Mouse (Mus musculus) layer of hippocampus, adult 11-12 months (tissue): ENCODE measurements around the gene Irf2.

ENCODE experiments used
- DNase-seq: peaks from one replicate; pipeline ENCODE4 v3.0.0; 2022; ENCODE audit warnings: low spot score

Irf2 gene

DNA sequence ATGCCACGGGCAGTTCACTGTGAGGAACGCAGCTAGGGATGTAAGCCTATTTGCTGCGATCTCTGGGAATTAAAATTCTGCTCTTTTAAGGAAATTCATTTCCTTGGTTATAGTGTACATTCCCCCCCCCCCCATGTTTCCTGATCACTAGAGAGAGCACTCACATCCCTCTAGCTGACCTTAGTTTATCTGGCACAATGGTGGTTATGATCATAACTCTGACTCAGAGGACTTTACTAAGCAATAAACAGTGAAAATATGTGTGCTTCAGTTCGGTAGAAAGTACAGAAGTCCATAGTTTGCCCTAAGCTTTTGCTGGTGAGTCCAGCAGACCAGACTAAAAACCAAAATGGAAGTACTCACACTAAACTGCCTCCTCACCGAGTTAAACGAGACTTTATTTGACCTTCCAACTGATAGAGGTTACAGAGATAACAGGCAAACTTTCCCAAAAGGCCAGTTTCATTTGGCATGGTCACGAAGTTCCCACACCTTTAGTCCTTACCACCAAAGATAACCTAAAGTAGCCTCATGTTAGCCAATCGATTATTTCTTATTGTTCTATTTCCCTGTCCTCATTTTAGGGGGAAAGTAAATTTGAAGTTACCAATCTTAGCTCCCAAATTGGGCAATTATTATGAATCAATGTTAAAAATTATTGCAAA, 142.4 kb downstream of the Irf2 start:
- no peak for DNase-seq

GRCm38 (mm10) chr8:46882743-46883142, 143.2 kb downstream of the Irf2 start:
- DNase-seq = no peak

DNA sequence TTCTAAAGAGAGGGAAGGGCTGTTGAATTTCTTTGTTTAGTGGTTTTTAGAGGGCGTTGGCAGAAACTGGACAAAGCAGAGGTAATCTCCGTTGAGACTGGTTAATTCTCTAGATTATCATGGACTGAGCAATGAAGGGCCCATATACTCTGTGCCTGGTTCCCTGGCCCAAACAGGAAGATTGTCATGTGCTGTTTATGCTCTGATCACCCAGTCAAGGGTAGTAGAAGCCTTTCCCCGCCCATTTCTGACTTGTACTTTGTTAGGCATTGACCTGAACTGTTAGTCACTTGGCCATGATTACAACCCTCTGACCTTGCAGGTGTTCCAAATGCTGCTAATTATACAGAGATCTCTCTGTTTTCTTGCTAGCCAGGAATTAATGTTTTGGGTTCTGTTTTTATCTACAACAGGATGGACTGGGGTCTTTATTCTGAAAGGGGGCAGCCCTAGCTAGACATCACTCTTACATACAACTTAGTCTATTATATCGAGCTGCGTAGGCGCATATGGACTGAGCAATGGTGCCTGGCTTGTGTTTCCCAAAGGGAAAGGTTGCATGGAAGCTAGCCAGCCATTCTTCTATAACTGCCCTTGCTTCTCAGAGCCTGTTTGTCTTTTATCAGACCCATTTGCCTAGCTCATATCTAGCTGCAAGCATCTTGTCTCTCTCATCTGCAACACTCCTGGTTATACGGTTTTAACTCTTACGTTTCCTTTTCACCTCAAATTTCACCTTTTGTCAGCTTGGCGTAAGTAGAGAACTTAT, 143.9 kb downstream of the Irf2 start:
- DNase-seq = no peak

- DNase-seq = no peak
Measured at GRCm38 (mm10) chr8:46885786-46886185, 146.3 kb downstream of the Irf2 start.

DNA sequence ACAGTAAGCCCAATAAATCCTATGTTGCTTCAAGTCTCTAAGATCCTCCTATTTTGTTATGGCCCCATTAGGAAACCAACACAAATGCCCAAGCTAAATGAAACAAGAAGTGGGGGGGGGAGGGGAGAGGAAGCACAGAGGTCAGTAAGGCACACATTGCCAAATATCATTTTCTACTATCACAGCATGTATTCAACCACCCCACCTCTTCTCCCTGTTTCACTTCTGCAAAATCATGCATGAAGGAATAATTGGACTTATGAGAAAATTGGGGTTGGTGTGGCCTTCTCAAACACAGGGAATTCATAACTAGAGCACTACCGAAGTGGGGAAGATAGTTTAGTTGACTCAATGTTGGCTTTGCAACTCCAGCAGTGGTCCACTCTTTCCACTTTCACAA, 146.7 kb downstream of the Irf2 start:
- no peak for DNase-seq

GRCm38 (mm10) chr8:46887396-46887795, 147.9 kb downstream of the Irf2 start:
- no peak for DNase-seq

- DNase-seq = no peak
Measured at GRCm38 (mm10) chr8:46888575-46888974, 149.0 kb downstream of the Irf2 start.

DNA sequence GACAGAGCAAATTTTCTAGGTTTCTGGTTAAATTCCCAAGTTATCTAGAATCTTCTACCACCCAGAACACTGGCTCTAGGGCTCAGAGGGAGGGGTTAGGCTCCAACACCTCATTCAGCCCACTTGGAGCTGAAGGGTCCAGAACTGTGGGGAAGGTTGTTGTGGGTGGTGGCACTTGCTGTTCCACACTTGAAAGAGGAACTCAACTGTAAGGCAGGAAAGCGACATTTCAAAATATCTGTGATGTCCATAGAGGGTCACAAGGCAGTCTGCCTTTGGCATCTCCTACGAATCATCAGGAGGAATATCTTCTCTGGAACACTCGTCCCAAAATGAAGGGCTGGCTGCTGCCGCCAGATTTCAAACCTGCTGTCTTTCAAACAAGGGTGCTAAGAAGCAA, 150.7 kb downstream of the Irf2 start:
- DNase-seq = no peak

DNA sequence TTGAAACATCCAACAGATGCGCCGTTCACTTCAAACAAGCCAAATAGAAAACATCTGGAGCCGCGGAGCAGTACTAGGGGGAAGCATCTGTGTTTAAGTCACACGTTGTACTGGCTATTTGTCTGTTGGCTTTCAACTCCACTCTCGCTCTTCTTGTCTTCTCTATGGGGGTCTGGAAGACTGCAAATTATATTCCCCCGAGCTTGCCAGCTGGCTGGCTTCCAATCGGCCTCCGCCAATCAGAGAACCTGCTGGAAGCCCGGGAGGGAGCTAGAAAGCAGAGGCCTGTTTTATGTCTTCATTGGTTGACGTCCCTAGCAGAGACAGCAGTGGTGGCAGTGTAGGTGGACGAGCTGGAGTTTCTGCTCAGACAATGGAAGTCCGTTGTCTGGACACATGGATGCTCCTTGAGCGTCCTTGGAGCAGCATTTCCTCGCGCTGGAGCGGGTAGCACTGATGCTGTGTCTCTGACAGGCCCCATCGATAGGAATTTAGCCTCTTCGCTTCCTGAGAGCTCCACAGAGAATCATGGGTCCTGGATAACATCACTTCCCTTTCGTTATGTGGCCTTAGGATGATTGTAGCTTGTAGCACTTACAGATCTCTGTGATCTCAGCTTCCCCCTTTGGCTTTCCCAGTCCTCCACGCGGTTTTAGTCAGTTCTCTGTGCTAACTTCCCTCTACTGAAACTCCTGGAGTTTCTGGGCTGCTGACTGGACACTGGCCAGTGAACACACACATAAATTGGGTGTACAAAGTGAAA, 153.2 kb downstream of the Irf2 start:
- peak; percentile 38 for DNase-seq

DNA sequence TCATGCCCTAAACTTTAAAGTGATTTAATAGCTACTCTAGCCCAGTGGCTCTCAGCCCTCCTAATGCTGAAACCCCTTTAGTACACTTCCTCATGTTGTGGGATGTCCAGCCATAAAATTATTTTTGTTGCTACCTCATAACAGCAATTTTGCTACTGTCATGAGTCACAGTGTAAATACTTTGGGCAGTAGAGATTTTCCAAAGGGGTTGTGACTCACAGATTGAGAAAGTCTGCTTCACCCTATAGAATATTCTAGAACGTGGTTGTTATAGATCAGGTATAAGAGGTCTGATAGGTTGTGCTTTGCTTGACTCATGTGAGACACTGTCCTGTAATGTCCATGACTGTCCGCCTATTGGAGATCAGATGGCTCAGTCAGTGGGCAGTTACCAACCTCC, 154.9 kb downstream of the Irf2 start:
- DNase-seq = no peak

GRCm38 (mm10) chr8:46896005-46896404, 156.5 kb downstream of the Irf2 start:
- no peak for DNase-seq

GRCm38 (mm10) chr8:46896704-46897103, 157.2 kb downstream of the Irf2 start:
- no peak for DNase-seq
